Mouse (Mus musculus) forebrain, embryonic 16.5 days (tissue): ENCODE measurements around the gene Kcnj11. TPM values are rescaled to one million over a fixed set of nuclear protein-coding genes. Genes with fewer than 3 reads are reported as not detected.
A peak's percentile ranks its signal among the peaks of the same experiment; 100 is the strongest.

Experiments used
- ATAC-seq: fragments of 200-750 bp; cut with Nextera tagmentation; 2 replicates; pipeline ENCODE4 v1.8.0; 2017; ENCODE audit warnings: mild to moderate bottlenecking, moderate library complexity
- H3K27ac ChIP-seq: fragments of 300-500 bp; sonication (generic); 2 replicates; pipeline ENCODE4 v1.5.1; 2014; ENCODE audit warnings: low read length, control low read depth
- H3K27me3 ChIP-seq: fragments of 300-500 bp; sonication (generic); replicated peaks from 2 replicates; pipeline ENCODE4 v1.6.1; 2014; ENCODE audit warnings: low read length; ENCODE audit not compliant: control insufficient read depth, insufficient read depth
- H3K36me3 ChIP-seq: fragments of 300-500 bp; sonication (generic); 2 replicates; pipeline ENCODE4 v1.6.1; 2014; ENCODE audit not compliant: control insufficient read depth, insufficient read depth
- H3K4me1 ChIP-seq: fragments of 300-500 bp; sonication (generic); replicated peaks from 2 replicates; pipeline ENCODE4 v1.6.1; 2014; ENCODE audit warnings: low read length; ENCODE audit not compliant: control insufficient read depth, insufficient read depth
- H3K4me2 ChIP-seq: fragments of 300-500 bp; sonication (generic); 2 replicates; pipeline ENCODE4 v1.6.1; 2014; ENCODE audit warnings: mild to moderate bottlenecking, low read length, control low read depth
- H3K4me3 ChIP-seq: fragments of 300-500 bp; sonication (generic); replicated peaks from 2 replicates; pipeline ENCODE4 v1.5.1; 2014; ENCODE audit warnings: mild to moderate bottlenecking, low read length, control low read depth
- H3K9ac ChIP-seq: fragments of 300-500 bp; sonication (generic); replicated peaks from 2 replicates; pipeline ENCODE4 v1.6.1; 2014; ENCODE audit warnings: low read depth, low read length, control low read depth
- H3K9me3 ChIP-seq: fragments of 300-500 bp; sonication (generic); 2 replicates; pipeline ENCODE4 v1.6.1; 2016; ENCODE audit warnings: low read length; ENCODE audit not compliant: control insufficient read depth
- WGBS: fragments of 180-500 bp; shearing (Covaris S2); extraction: QIAGEN DNeasy Blood & Tissue Kit; methylation state at CpG from one replicate; pipeline ENCODE4 v1.1.7; 2014; 5-methylcytosine and 5-hydroxymethylcytosine counted together
- polyA plus RNA-seq: library from polyadenylated mRNA; unstranded; fragments of >200 nt; fragmentation: Nextera tagmentation; extraction: Ambion mirVana; gene quantifications from 2 replicates; pipeline ENCODE4 v1.2.1, GENCODE M21; 2015

Kcnj11 gene
- polyA plus RNA-seq, 1 experiment from 2014 or later = 6.0 TPM

- Histone ChIP-seq H3K9ac (peak overlapping the region; percentile 27), H3K9me3 (no peaks in the 10 kb centered on the region), H3K4me3 (peak overlapping the region; percentile 21), H3K4me2 (peak overlapping the region; percentile 46), H3K27ac (no peak overlapping the region), H3K4me1 (peaks cover 52% of the 10 kb centered on the region), H3K36me3 (no peaks in the 10 kb centered on the region), H3K27me3 (no peaks in the 10 kb centered on the region; the same call in 1 of the 2 replicates)
- 84% methylated on average over 19 of the region's 19 CpGs for WGBS
- no peak for ATAC-seq
These were observed 2.2 kb downstream of the Kcnj11 start for GRCm38 (mm10) chr7:46098221-46098918.

DNA sequence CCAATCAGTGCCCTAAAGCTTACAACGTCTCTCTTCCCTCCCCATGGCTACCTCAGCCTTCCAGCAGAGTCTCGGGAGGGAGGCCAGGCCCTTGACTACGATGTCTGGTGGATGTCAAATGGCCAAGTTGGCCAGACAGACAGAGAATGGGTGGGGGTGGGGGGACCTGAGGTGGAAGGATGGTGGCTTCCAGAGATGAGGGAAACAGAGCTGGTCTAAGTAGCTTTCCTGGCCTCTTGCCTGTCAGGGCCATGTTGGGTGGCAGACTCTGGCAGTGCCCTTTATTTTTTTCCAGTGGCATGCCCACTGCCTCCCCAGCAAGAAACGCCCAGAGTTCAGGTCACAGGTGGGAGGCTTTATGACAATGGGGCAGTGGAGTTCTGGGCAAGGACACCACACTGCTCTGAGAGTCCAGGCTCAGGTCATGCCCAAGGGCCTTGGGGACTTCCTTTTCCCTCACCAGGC lies 3.2 kb downstream of the Kcnj11 start:
- WGBS = 60% methylated on average over 4 of the region's 4 CpGs
- ATAC-seq = no peak
- Histone ChIP-seq H3K4me3 (peak overlapping the region; percentile 21; the same call in 1 of the 2 replicates), H3K9me3 (no peaks in the 10 kb centered on the region), H3K27ac (no peak overlapping the region), H3K4me2 (peak overlapping the region; percentile 46), H3K9ac (no peak overlapping the region), H3K4me1 (peaks cover 42% of the 10 kb centered on the region), H3K27me3 (no peaks in the 10 kb centered on the region; the same call in 1 of the 2 replicates), H3K36me3 (no peaks in the 10 kb centered on the region)

DNA sequence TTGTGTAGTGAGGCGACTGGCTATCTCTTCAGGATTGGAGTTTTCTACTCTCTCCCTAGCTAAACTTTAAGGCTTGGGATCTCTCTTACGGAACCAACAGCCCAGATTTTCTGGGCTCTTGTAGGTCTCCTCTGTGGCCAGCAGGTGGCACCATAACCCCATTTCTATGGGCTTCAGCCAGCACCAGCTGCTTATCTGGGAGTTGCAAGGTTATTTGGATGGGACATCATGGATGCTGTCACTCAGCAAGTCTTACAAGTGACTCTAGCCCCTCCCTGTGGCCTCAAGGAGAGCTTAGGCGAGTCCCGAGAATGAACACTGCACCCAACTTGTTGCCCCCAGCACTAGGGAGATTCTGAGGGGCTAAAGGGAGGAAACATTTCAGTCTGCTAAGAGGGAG lies 4.4 kb downstream of the Kcnj11 start:
- H3K4me3 ChIP-seq = no peak overlapping the region
- H3K27me3 ChIP-seq = no peaks in the 10 kb centered on the region; the same call in 1 of the 2 replicates
- no peak overlapping the region for H3K27ac ChIP-seq
- ATAC-seq = peak; percentile 49
- no peaks in the 10 kb centered on the region for H3K9me3 ChIP-seq
- 1% methylated on average over 4 of the region's 4 CpGs for WGBS
- H3K36me3 ChIP-seq = no peaks in the 10 kb centered on the region
- no peak overlapping the region for H3K4me2 ChIP-seq
- no peak overlapping the region for H3K9ac ChIP-seq
- peaks cover 38% of the 10 kb centered on the region for H3K4me1 ChIP-seq

DNA sequence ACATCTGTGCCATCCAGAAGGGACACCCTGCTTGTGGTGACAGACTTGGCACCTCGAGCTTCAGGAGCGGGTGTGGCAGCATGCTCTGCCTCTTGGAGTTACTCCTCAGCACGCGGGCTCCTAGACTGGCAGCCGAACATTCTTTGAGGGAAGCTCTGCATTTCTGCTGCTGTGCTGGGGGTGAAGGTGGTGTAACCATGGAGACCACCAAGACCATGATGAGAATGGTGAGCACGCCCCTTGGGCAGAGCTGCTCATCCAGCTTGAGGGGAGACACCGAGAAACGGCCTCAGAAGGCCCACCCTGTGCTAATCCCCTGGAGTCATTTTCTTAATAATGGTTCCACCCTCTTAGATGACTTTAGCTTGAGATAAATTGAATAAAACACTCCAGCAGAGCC lies 7.8 kb downstream of the Kcnj11 start:
- ATAC-seq = no peak
- no peaks in the 10 kb centered on the region; the same call in 1 of the 2 replicates for H3K27me3 ChIP-seq
- no peak overlapping the region for H3K9ac ChIP-seq
- peaks cover 18% of the 10 kb centered on the region for H3K4me1 ChIP-seq
- no peak overlapping the region for H3K27ac ChIP-seq
- 12% methylated on average over 8 of the region's 8 CpGs for WGBS
- H3K4me3 ChIP-seq = no peak overlapping the region
- H3K4me2 ChIP-seq = no peak overlapping the region
- H3K36me3 ChIP-seq = no peaks in the 10 kb centered on the region
- H3K9me3 ChIP-seq = peaks cover 4% of the 10 kb centered on the region

GRCm38 (mm10) chr7:46088241-46088640 lies 12.3 kb downstream of the Kcnj11 start:
- H3K9me3 ChIP-seq = peaks cover 4% of the 10 kb centered on the region
- no peak overlapping the region for H3K4me2 ChIP-seq
- H3K36me3 ChIP-seq = peaks cover 6% of the 10 kb centered on the region; the same call in 1 of the 2 replicates
- no peaks in the 10 kb centered on the region for H3K4me1 ChIP-seq
- H3K27ac ChIP-seq = no peak overlapping the region
- no peaks in the 10 kb centered on the region for H3K27me3 ChIP-seq
- 92% methylated on average over 6 of the region's 6 CpGs for WGBS
- no peak overlapping the region for H3K9ac ChIP-seq
- no peak for ATAC-seq
- no peak overlapping the region for H3K4me3 ChIP-seq

DNA sequence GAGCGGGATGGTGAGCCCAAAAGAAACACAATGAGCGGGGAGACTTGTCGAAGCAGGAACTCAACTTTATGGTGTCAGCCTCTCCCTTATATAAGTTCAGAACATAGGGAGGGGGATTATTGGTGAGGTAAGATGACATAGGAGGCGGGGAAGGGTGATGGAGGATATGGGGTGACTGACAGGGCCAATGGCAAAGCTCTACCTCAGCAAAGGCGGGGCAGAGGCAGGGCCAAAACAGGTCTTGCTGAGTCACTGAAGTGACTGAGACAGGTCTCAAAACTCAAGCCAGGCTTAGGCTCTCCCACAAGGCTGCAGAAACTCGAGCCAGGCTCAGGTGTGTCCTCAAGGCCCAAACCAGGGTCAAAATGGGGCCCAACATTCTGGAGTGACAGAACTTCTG lies 14.2 kb downstream of the Kcnj11 start:
- Histone ChIP-seq H3K9ac (no peak overlapping the region), H3K9me3 (peaks cover 4% of the 10 kb centered on the region), H3K27ac (no peak overlapping the region), H3K4me2 (no peak overlapping the region), H3K36me3 (peaks cover 13% of the 10 kb centered on the region; the same call in 1 of the 2 replicates), H3K4me1 (no peaks in the 10 kb centered on the region), H3K27me3 (no peaks in the 10 kb centered on the region), H3K4me3 (no peak overlapping the region)
- ATAC-seq = no peak
- WGBS = 87% methylated on average over 6 of the region's 6 CpGs

- no peak overlapping the region for H3K4me2 ChIP-seq
- no peak for ATAC-seq
- no peak overlapping the region for H3K27ac ChIP-seq
- peaks cover 4% of the 10 kb centered on the region for H3K9me3 ChIP-seq
- H3K4me3 ChIP-seq = no peak overlapping the region
- H3K9ac ChIP-seq = no peak overlapping the region
- no peaks in the 10 kb centered on the region for H3K4me1 ChIP-seq
- H3K27me3 ChIP-seq = no peaks in the 10 kb centered on the region
- WGBS = 72% methylated on average over 16 of the region's 16 CpGs
- H3K36me3 ChIP-seq = peaks cover 15% of the 10 kb centered on the region; the same call in 1 of the 2 replicates
These were observed 15.6 kb downstream of the Kcnj11 start for GRCm38 (mm10) chr7:46084839-46085513.

DNA sequence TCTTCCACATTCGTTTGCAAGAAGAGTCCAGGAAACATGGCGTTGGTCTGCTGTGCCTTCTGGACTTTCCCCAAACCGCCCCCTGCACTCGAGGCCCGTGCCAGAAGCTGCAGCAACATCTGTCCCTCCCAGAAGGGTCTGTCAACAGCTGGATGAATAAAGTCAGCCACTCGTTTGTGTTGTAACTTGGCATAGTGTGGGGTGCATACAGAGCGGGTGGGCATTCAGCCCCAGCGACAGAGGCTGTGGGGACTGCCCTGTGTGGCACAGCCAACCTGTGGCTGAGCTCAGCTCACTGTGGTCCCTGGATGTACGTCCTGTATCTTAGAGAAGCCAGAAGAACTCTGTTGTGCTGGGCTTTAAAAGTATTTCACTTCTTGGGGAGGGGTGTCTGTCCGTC lies 16.5 kb downstream of the Kcnj11 start:
- 89% methylated on average over 10 of the region's 10 CpGs for WGBS
- H3K9me3 ChIP-seq = peaks cover 2% of the 10 kb centered on the region
- no peak overlapping the region for H3K27ac ChIP-seq
- no peak overlapping the region for H3K9ac ChIP-seq
- H3K4me1 ChIP-seq = no peaks in the 10 kb centered on the region
- ATAC-seq = no peak
- peaks cover 15% of the 10 kb centered on the region; the same call in 1 of the 2 replicates for H3K36me3 ChIP-seq
- no peaks in the 10 kb centered on the region for H3K27me3 ChIP-seq
- H3K4me3 ChIP-seq = no peak overlapping the region
- H3K4me2 ChIP-seq = no peak overlapping the region

DNA sequence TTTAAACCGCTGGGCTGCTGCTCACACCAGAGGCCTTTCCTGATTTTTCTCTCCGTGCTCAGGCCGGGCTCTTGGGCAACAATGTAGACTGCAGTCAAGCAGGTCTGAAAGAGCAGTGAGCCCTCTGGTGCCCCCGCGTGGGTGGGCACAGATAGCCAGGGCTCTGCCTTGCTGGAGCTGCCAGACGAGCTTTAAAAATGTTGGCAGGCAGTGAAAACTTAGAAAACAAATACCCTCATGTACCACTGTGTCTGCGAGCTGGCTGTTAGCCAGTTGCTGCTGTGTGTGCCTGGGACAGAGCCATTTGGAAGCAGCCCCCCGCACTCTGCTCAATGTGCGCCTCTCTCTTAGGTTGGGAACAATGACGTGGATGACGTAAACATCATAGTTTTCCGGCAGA lies 22.9 kb downstream of the Kcnj11 start:
- ATAC-seq = peak; percentile 87
- Histone ChIP-seq H3K4me1 (peaks cover 4% of the 10 kb centered on the region; the same call in 1 of the 2 replicates), H3K9ac (no peak overlapping the region), H3K9me3 (no peaks in the 10 kb centered on the region), H3K27ac (no peak overlapping the region), H3K27me3 (no peaks in the 10 kb centered on the region), H3K4me2 (no peak overlapping the region), H3K4me3 (no peak overlapping the region), H3K36me3 (peaks cover 20% of the 10 kb centered on the region)
- 51% methylated on average over 12 of the region's 12 CpGs for WGBS
